Mouse (Mus musculus) kidney, adult 2 months (tissue): ENCODE data around the gene Dennd2a. TPM values are rescaled to one million over a fixed set of nuclear protein-coding genes. Genes with fewer than 3 reads are reported as not detected.

Source experiments
- DNase-seq: peaks from one replicate; pipeline ENCODE4 v3.0.0; 2021
- H3K27ac ChIP-seq: fragments of 200-500 bp; 2 replicates; pipeline ENCODE4 v1.5.1; 2012; ENCODE audit warnings: low read depth, low read length, control low read depth, inconsistent platforms; ENCODE audit not compliant: insufficient read depth
- H3K27me3 ChIP-seq: fragments of 200-500 bp; replicated peaks from 2 replicates; pipeline ENCODE4 v1.6.1; 2012; ENCODE audit warnings: mild to moderate bottlenecking, moderate library complexity, low read length, inconsistent platforms; ENCODE audit not compliant: control insufficient read depth, insufficient read depth
- H3K36me3 ChIP-seq: fragments of 200-500 bp; 2 replicates; pipeline ENCODE4 v1.6.1; 2012; ENCODE audit warnings: mild to moderate bottlenecking, moderate library complexity, low read length, inconsistent platforms; ENCODE audit not compliant: control insufficient read depth, insufficient read depth
- H3K4me1 ChIP-seq: fragments of 200-500 bp; 2 replicates; pipeline ENCODE4 v1.6.1; 2011; ENCODE audit warnings: low read length; ENCODE audit not compliant: control insufficient read depth, insufficient read depth
- H3K4me3 ChIP-seq: fragments of 200-500 bp; 2 replicates; pipeline ENCODE4 v1.5.1; 2011; ENCODE audit warnings: mild to moderate bottlenecking, low read depth, low read length, control low read depth; ENCODE audit not compliant: insufficient read depth
- CTCF ChIP-seq: fragments of 200-500 bp; conservative IDR thresholded peaks from 2 replicates; pipeline ENCODE4 v1.5.1; 2011; ENCODE audit warnings: low read depth, mild to moderate bottlenecking, control low read depth, low read length, moderate library complexity, mixed read lengths; ENCODE audit not compliant: insufficient read depth, insufficient read length
- POLR2A ChIP-seq: fragments of 200-500 bp; IDR thresholded peaks from one replicate; pipeline ENCODE4 v1.6.1; 2011; ENCODE audit warnings: low read depth, low read length, control low read depth
- WGBS: fragments of 180-500 bp; shearing (Covaris S2); methylation state at CpG from one replicate; pipeline ENCODE4 v1.1.7; 2018; 5-methylcytosine and 5-hydroxymethylcytosine counted together
- polyA plus RNA-seq: library from polyadenylated mRNA; depleted of rRNA; stranded (reverse); fragments of >200 nt; gene quantifications from 2 replicates; pipeline ENCODE4 v1.2.3, GENCODE M21; 2012

The Dennd2a gene
- polyA plus RNA-seq, 1 experiment = 6.6 TPM

GRCm38 (mm10) chr6:39469427-39469826 is 88.2 kb downstream of the Dennd2a start:
- TF ChIP-seq POLR2A (no peak), CTCF (no peak)
- DNase-seq = no peak
- whole genome bisulfite sequencing = 86% methylated on average over 5 of the region's 5 CpGs
- Histone ChIP-seq H3K27ac (no peak overlapping the region), H3K4me1 (no peaks in the 10 kb centered on the region), H3K4me3 (no peak overlapping the region), H3K36me3 (no peaks in the 10 kb centered on the region), H3K27me3 (no peaks in the 10 kb centered on the region)

DNA sequence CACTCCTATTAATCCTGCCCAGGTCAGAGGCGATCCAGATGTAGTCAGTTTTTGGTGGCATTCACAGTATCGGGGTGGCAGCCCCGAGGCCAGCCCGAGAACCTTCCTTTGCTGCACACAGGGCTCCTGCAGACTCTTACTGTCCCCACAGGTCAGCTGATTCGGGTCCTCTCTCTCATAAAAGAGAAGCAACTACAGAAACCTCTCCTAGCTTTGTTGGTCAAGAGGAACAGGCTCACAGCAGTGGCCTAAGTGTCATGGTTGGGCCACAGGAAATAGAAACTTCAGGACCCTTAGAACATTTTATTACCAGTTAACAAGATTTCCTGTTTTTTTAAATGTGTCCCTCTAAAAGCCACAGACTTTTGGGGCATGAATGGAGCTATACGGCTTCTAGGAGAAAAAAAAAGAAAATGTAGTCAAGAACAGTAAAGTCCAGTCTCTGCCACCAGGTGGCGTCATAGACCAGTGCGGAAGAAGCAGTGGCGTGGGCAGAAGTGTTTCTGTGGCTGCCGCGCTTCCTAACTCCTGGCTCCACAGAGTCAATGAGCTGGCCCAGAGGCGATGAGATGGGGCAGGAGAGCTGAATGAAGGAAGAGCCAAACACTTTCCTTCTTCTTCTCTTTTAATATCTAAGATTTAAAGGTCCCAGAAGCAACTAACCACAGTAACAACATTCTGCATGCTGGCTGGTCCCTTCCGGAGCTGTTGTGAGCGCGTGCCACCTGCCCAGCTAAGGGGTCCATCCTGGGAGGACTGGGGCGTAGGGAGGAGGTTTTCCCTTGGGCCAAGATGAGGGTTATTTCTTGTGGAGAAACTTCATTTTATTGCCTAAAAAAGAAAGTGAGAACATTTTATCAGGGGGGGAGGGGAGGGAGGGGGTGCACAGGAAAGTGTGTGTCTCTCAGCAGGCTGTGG is 94.8 kb downstream of the Dennd2a start:
- Histone ChIP-seq H3K27ac (no peak overlapping the region), H3K4me1 (no peaks in the 10 kb centered on the region), H3K4me3 (no peak overlapping the region), H3K36me3 (no peaks in the 10 kb centered on the region), H3K27me3 (no peaks in the 10 kb centered on the region)
- WGBS = 45% methylated on average over 16 of the region's 16 CpGs
- DNase-seq = peak; percentile 82
- TF ChIP-seq POLR2A = no peak
- peak; percentile 80 for TF ChIP-seq CTCF

GRCm38 (mm10) chr6:39460040-39460439 is 97.6 kb downstream of the Dennd2a start:
- no peaks in the 10 kb centered on the region for H3K27me3 ChIP-seq
- no peaks in the 10 kb centered on the region for H3K36me3 ChIP-seq
- WGBS = 98% methylated on average over 11 of the region's 11 CpGs
- no peak for TF ChIP-seq CTCF
- TF ChIP-seq POLR2A = no peak
- no peak overlapping the region for H3K27ac ChIP-seq
- DNase-seq = no peak
- H3K4me1 ChIP-seq = no peaks in the 10 kb centered on the region
- no peak overlapping the region for H3K4me3 ChIP-seq

GRCm38 (mm10) chr6:39455339-39456160 is 102.1 kb downstream of the Dennd2a start:
- H3K27me3 ChIP-seq = no peaks in the 10 kb centered on the region
- H3K4me3 ChIP-seq = no peak overlapping the region
- H3K36me3 ChIP-seq = no peaks in the 10 kb centered on the region
- 48% methylated on average over 8 of the region's 8 CpGs for WGBS
- H3K4me1 ChIP-seq = no peaks in the 10 kb centered on the region
- no peak overlapping the region for H3K27ac ChIP-seq
- DNase-seq = no peak
- TF ChIP-seq POLR2A (no peak), CTCF (no peak)

- TF ChIP-seq CTCF = no peak
- no peak for TF ChIP-seq POLR2A
- no peak overlapping the region for H3K27ac ChIP-seq
These were observed 103.1 kb downstream of the Dennd2a start for GRCm38 (mm10) chr6:39454616-39455015.

DNA sequence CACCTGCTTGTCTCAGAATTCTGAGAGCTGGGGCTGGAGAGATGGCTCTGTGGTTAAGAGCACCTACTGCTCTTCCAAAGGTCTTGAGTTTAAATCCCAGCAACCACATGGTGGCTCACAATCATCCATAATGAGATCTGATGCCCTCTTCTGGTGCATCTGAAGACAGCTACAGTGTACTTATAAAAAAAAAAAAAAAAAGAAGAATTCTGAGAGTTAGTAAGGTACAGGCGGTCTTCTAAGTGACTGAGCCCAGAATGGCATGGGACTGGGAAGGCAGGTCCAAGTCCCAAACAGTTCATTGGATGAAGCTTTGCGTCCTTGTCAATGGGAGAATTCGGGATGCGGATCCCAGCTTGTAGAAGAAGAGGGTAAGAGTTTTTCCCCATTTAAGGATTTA is 104.1 kb downstream of the Dennd2a start:
- TF ChIP-seq POLR2A (no peak), CTCF (no peak)
- Histone ChIP-seq H3K36me3 (no peaks in the 10 kb centered on the region), H3K27me3 (no peaks in the 10 kb centered on the region), H3K27ac (no peak overlapping the region), H3K4me1 (no peaks in the 10 kb centered on the region), H3K4me3 (no peak overlapping the region)
- 92% methylated on average over 4 of the region's 4 CpGs for WGBS
- DNase-seq = no peak

More at GRCm38 (mm10) chr6:39454616-39455015, 103.1 kb downstream of the Dennd2a start:
- 45% methylated on average over 2 of the region's 2 CpGs for WGBS
- Histone ChIP-seq H3K36me3 (no peaks in the 10 kb centered on the region), H3K27me3 (no peaks in the 10 kb centered on the region), H3K4me3 (no peak overlapping the region), H3K4me1 (no peaks in the 10 kb centered on the region)
- no peak for DNase-seq

- TF ChIP-seq CTCF (peak; percentile 48), POLR2A (no peak)
- H3K4me3 ChIP-seq = no peak overlapping the region
- no peak overlapping the region for H3K27ac ChIP-seq
- DNase-seq = no peak
- H3K4me1 ChIP-seq = no peaks in the 10 kb centered on the region
- H3K27me3 ChIP-seq = no peaks in the 10 kb centered on the region
- WGBS = 75% methylated on average over 3 of the region's 3 CpGs
- H3K36me3 ChIP-seq = no peaks in the 10 kb centered on the region
These were observed 106.6 kb downstream of the Dennd2a start for GRCm38 (mm10) chr6:39451033-39451432.
